Mouse (Mus musculus): Measurements from ENCODE around the gene Adam23. TPM values are rescaled to one million over a fixed set of nuclear protein-coding genes. Genes with fewer than 3 reads are reported as not detected.

Adam23 gene
- polyA plus RNA-seq, 1 experiment from 2014 or later, result 6.6 TPM

DNA sequence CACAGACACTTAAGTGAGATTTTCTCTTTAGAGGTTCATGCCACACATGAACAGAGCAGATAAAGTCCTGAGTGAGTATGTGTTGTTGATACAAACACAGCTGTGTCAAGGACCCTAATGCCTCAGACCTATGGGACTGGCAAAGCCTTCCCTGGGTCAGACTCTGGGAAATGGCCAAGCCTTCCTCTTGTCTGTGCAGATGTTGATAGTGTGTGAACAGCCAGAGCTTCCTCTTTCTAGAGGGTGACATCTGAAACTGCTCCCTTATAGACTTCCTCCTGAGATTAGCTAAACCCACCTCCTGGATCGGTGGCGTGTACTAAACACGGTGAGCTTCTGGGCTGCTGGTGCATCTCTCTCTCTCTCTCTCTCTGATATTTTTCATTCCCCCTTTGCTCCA is 8.2 kb upstream of the Adam23 start:
- WGBS, result 77% methylated on average over 3 of the region's 3 CpGs
- no peaks in the 10 kb centered on the region for H3K4me1 ChIP-seq (ENCODE audit: control insufficient read depth, insufficient read depth, low read length)

DNA sequence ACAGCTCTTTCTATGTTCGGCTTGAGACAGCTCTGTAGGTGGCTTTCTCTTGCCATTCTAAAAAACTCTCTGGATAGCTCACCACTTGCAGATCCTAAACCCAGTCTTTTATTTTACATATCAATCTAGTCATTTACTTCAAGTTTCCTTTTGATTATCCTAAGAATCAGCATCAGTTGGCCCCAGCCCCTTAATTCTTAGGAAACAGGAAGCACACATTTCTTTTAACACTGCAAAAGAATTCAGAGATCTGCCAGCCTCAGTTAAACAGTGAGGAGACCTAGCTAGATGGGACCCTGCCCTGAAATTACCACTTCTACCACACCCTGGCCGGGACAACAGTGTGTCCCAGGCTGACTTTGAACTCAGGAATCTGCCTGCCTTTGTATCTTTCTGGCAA is 3.5 kb upstream of the Adam23 start:
- WGBS, result 47% methylated on average over 2 of the region's 2 CpGs
- 0 out of 2 replicates have a peak, but pooled peaks cover 3% of the 10 kb centered on the region for H3K4me1 ChIP-seq (ENCODE audit: control insufficient read depth, insufficient read depth, low read length)
- no peak overlapping the region for H3K27ac ChIP-seq (ENCODE audit: low read depth, low read length)
- no peak overlapping the region for H3K4me2 ChIP-seq (ENCODE audit: low read length)
- no peaks in the 10 kb centered on the region for H3K36me3 ChIP-seq (ENCODE audit: control insufficient read depth, insufficient read depth, low read length)
- no peak for DNase-seq (ENCODE audit: low spot score)
- no peak overlapping the region for H3K4me3 ChIP-seq (ENCODE audit: low read depth, low read length)
- H3K9me3 ChIP-seq (replicated peaks; ENCODE audit: control insufficient read depth, low read length), result no peaks in the 10 kb centered on the region
- no peak overlapping the region for H3K9ac ChIP-seq (ENCODE audit: low read length)
- ATAC-seq, result no peak
- H3K27me3 ChIP-seq (replicated peaks; ENCODE audit: control insufficient read depth, insufficient read depth, low read length), result no peaks in the 10 kb centered on the region

More for the DNA sequence above, 8.2 kb upstream of the Adam23 start:
- Histone ChIP-seq H3K9ac (ENCODE audit: low read length) (no peak overlapping the region), H3K27ac (ENCODE audit: low read depth, low read length) (no peak overlapping the region), H3K36me3 (ENCODE audit: control insufficient read depth, insufficient read depth, low read length) (no peaks in the 10 kb centered on the region), H3K27me3 (replicated peaks; ENCODE audit: control insufficient read depth, insufficient read depth, low read length) (no peaks in the 10 kb centered on the region), H3K4me2 (ENCODE audit: low read length) (no peak overlapping the region), H3K4me3 (ENCODE audit: low read depth, low read length) (no peak overlapping the region), H3K9me3 (replicated peaks; ENCODE audit: control insufficient read depth, low read length) (no peaks in the 10 kb centered on the region)
- DNase-seq (ENCODE audit: low spot score), result no peak
- ATAC-seq, result no peak

DNA sequence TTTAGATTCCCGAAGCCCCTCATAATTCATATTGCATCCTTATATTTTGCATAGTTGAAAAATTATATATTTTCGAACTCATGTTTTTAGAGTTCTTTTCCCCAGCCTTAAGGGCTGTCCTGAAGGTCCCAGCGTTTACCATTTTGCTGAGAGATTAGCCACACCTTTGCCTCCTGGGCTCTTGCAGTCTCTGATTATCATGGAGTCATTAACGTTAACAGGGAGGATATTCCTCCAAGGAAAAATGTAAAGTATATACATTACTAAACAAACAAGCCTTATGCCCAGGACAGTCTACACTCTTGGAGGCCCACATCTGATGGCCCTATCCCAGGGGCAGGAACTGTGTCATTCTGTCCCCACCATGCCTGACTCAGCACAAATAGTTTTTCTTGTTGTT is 3.1 kb upstream of the Adam23 start:
- DNase-seq (ENCODE audit: low spot score) (no peak), ATAC-seq (no peak)
- Histone ChIP-seq H3K4me2 (ENCODE audit: low read length) (no peak overlapping the region), H3K4me3 (ENCODE audit: low read depth, low read length) (no peak overlapping the region), H3K36me3 (ENCODE audit: control insufficient read depth, insufficient read depth, low read length) (no peaks in the 10 kb centered on the region), H3K9me3 (replicated peaks; ENCODE audit: control insufficient read depth, low read length) (no peaks in the 10 kb centered on the region), H3K9ac (ENCODE audit: low read length) (no peak overlapping the region), H3K4me1 (ENCODE audit: control insufficient read depth, insufficient read depth, low read length) (0 out of 2 replicates have a peak, but pooled peaks cover 3% of the 10 kb centered on the region), H3K27me3 (replicated peaks; ENCODE audit: control insufficient read depth, insufficient read depth, low read length) (no peaks in the 10 kb centered on the region), H3K27ac (ENCODE audit: low read depth, low read length) (no peak overlapping the region)
- 73% methylated on average over 4 of the region's 4 CpGs for WGBS

DNA sequence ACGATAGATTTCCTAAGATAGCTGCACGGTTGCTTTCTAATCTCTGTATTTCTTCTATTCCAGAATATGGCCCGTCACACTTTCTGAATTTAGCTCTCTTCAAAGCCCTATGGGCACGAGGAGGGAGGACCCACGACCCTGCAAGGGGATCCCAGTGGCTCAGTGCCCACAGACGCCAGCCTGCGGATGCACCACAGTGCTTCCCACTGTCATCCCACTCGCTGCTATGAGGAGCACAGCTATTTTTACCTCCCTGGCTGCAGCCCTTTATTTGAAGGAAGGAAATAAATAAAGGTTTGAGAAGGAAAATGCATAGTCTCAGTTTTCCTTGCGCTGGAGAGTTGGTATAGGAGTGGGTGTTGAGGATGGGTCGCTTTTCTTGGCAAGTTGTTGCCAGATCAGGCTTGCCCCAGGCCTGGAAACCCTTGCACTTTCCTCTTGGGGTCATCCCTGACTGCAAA is 512 bp upstream of the Adam23 start:
- WGBS, result 53% methylated on average over 10 of the region's 10 CpGs
- 0 out of 2 replicates have a peak, but pooled peaks cover 3% of the 10 kb centered on the region for H3K4me1 ChIP-seq (ENCODE audit: control insufficient read depth, insufficient read depth, low read length)
- H3K27me3 ChIP-seq (replicated peaks; ENCODE audit: control insufficient read depth, insufficient read depth, low read length), result no peaks in the 10 kb centered on the region
- ATAC-seq (peak; percentile 37), DNase-seq (ENCODE audit: low spot score) (no peak)
- H3K4me3 ChIP-seq (ENCODE audit: low read depth, low read length), result peak overlapping the region; percentile 82
- H3K27ac ChIP-seq (ENCODE audit: low read depth, low read length), result no peak overlapping the region
- H3K9me3 ChIP-seq (replicated peaks; ENCODE audit: control insufficient read depth, low read length), result no peaks in the 10 kb centered on the region
- H3K4me2 ChIP-seq (ENCODE audit: low read length), result peak overlapping the region; percentile 98
- H3K36me3 ChIP-seq (ENCODE audit: control insufficient read depth, insufficient read depth, low read length), result 0 out of 2 replicates have a peak, but pooled peaks cover 3% of the 10 kb centered on the region
- peak overlapping the region; percentile 90 for H3K9ac ChIP-seq (ENCODE audit: low read length)

GRCm38 (mm10) chr1:63446047-63446704 is 485 bp downstream of the Adam23 start:
- Histone ChIP-seq H3K9ac (ENCODE audit: low read length) (peak overlapping the region; percentile 90), H3K4me2 (ENCODE audit: low read length) (peak overlapping the region; percentile 98), H3K4me3 (ENCODE audit: low read depth, low read length) (peak overlapping the region; percentile 82), H3K36me3 (ENCODE audit: control insufficient read depth, insufficient read depth, low read length) (0 out of 2 replicates have a peak, but pooled peaks cover 4% of the 10 kb centered on the region), H3K9me3 (replicated peaks; ENCODE audit: control insufficient read depth, low read length) (no peaks in the 10 kb centered on the region), H3K27me3 (replicated peaks; ENCODE audit: control insufficient read depth, insufficient read depth, low read length) (no peaks in the 10 kb centered on the region), H3K27ac (ENCODE audit: low read depth, low read length) (peak overlapping the region; percentile 40; the same call in 1 of the 2 replicates), H3K4me1 (ENCODE audit: control insufficient read depth, insufficient read depth, low read length) (0 out of 2 replicates have a peak, but pooled peaks cover 3% of the 10 kb centered on the region)
- peak; percentile 64 for ATAC-seq
- 1% methylated on average over 35 of the region's 68 CpGs for WGBS
- peak; percentile 46 for DNase-seq (ENCODE audit: low spot score)

DNA sequence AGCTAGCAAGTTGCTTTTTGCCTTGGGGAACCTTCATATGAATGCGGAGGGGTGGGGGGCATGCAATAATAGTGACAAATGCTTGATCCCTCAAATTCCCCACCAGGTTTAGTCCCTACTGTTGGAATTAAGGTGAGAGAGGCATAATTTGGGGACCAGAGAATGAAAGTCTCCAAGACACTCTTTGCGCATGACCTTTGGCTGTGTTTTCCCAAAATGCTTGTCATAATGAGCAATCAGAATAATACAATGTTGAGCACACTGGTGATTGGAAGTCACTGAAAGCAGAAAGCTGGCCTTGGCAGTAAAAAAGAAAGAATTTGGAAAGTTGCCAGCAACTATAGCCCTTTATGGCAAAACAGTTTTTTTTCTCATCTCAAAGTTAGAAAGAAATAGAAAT is 1.0 kb downstream of the Adam23 start:
- no peak for ATAC-seq
- no peak overlapping the region for H3K27ac ChIP-seq (ENCODE audit: low read depth, low read length)
- peak overlapping the region; percentile 82 for H3K4me3 ChIP-seq (ENCODE audit: low read depth, low read length)
- no peak for DNase-seq (ENCODE audit: low spot score)
- peak overlapping the region; percentile 90 for H3K9ac ChIP-seq (ENCODE audit: low read length)
- H3K27me3 ChIP-seq (replicated peaks; ENCODE audit: control insufficient read depth, insufficient read depth, low read length), result no peaks in the 10 kb centered on the region
- H3K4me1 ChIP-seq (ENCODE audit: control insufficient read depth, insufficient read depth, low read length), result 0 out of 2 replicates have a peak, but pooled peaks cover 3% of the 10 kb centered on the region
- H3K36me3 ChIP-seq (ENCODE audit: control insufficient read depth, insufficient read depth, low read length), result 0 out of 2 replicates have a peak, but pooled peaks cover 4% of the 10 kb centered on the region
- H3K4me2 ChIP-seq (ENCODE audit: low read length), result peak overlapping the region; percentile 98
- no peaks in the 10 kb centered on the region for H3K9me3 ChIP-seq (replicated peaks; ENCODE audit: control insufficient read depth, low read length)
- WGBS, result 48% methylated on average over 2 of the region's 2 CpGs

DNA sequence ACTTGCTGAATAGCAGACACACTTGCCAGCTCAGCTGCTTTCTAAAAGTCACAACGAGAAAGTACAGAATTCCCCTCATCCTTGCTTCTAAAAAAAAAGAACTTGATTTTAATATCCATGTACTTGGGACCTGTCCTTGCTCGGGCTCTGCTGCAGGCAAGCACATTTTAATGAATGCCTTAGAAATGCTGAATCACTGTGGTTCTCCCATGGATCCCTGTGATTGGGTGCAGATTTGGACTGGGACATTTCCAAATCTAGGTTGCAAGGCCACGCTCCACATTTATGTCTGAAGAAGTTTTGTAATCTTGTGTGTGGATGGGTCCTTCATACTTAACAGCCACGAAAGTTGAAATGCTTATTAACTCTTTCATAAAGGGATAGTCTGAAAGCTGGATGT is 4.4 kb downstream of the Adam23 start:
- DNase-seq (ENCODE audit: low spot score) (no peak), ATAC-seq (no peak)
- no peak overlapping the region for H3K9ac ChIP-seq (ENCODE audit: low read length)
- H3K27ac ChIP-seq (ENCODE audit: low read depth, low read length), result no peak overlapping the region
- no peak overlapping the region for H3K4me3 ChIP-seq (ENCODE audit: low read depth, low read length)
- 82% methylated on average over 4 of the region's 4 CpGs for WGBS
- H3K9me3 ChIP-seq (replicated peaks; ENCODE audit: control insufficient read depth, low read length), result no peaks in the 10 kb centered on the region
- 0 out of 2 replicates have a peak, but pooled peaks cover 4% of the 10 kb centered on the region for H3K36me3 ChIP-seq (ENCODE audit: control insufficient read depth, insufficient read depth, low read length)
- H3K27me3 ChIP-seq (replicated peaks; ENCODE audit: control insufficient read depth, insufficient read depth, low read length), result no peaks in the 10 kb centered on the region
- H3K4me2 ChIP-seq (ENCODE audit: low read length), result no peak overlapping the region
- H3K4me1 ChIP-seq (ENCODE audit: control insufficient read depth, insufficient read depth, low read length), result 0 out of 2 replicates have a peak, but pooled peaks cover 3% of the 10 kb centered on the region

DNA sequence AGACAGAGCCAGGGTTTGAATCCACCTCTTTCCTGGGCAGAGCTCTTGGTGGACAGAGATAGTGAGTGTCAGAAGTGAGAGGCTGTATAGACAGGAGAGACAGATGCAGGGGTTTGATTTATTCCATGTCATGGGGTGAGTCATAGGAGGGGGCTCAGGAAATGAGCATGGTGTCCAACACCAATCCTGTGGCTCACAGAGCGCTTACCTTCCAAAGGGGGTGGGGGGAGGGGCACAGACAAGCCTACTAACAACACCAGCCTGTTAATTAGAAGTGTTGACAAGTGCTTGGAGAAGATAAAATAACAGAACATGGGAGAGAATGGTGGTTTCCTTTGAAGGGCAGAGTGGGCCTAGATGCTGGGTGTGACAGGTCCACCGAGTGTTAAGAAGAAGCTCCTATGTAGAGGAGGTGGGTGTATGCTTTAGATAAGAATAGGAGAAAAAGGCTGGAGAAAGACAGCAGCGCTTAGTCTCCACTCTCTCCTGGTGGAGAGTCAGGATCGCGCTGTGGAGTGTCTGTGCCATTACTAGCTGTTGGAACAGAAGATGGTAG is 7.7 kb downstream of the Adam23 start:
- Histone ChIP-seq H3K9me3 (replicated peaks; ENCODE audit: control insufficient read depth, low read length) (no peaks in the 10 kb centered on the region), H3K4me3 (ENCODE audit: low read depth, low read length) (no peak overlapping the region), H3K36me3 (ENCODE audit: control insufficient read depth, insufficient read depth, low read length) (0 out of 2 replicates have a peak, but pooled peaks cover 4% of the 10 kb centered on the region), H3K27ac (ENCODE audit: low read depth, low read length) (no peak overlapping the region), H3K27me3 (replicated peaks; ENCODE audit: control insufficient read depth, insufficient read depth, low read length) (no peaks in the 10 kb centered on the region), H3K4me2 (ENCODE audit: low read length) (no peak overlapping the region), H3K9ac (ENCODE audit: low read length) (no peak overlapping the region), H3K4me1 (ENCODE audit: control insufficient read depth, insufficient read depth, low read length) (no peaks in the 10 kb centered on the region)
- WGBS, result 84% methylated on average over 5 of the region's 5 CpGs
- DNase-seq (ENCODE audit: low spot score) (no peak), ATAC-seq (no peak)
